ENCODE assay signal across 19 mouse cellular contexts in the genomic region with DNA sequence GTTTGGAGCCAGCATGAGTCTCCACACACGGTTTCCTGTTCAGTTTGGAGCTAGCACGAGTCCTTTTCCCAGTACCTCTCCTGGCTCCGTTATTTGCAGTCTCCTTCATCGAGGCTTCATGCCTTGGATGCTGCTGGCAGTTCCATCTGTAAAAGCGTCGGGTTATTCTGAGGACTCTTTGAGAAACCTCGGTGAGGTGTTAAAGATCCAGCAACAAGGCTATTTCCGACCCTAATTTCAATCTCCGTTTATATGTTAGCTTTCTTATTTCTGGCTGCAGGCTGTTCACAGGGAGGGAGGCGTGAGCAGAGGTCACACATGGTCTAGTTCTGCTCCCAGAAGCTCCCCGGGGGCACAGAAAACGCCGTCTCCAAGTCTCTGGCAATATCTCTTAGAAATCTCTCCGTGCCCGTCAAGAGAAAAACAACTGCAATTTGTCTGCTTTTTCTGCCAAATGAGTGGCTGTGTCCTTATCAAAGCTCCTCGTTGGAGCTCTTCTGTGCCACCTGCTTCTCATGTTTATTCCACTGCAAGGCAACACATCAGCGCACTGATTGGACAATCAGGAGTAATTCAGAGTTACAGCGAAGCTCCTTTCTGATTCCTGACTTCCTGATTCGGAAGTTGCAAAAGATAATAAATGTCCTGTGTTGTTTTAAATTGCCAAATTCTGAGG.
DNase-seq lines count a peak whose midpoint lies in the region; ATAC-seq and TF ChIP-seq lines count a peak whose summit lies in the region.
"Had no signal": no experiment of that assay in that cellular context is flagged by ENCODE, and none has a peak within 500 bp of the region (broad histone marks: within the 10 kb centered on the region; RNA-seq: fewer than 3 reads in every experiment).

No protein-coding gene starts in this region.

- TF ChIP-seq POLR2A in brain, embryonic 14.5 days (IDR thresholded peaks at IDR 0.05; ENCODE audit: borderline replicate concordance, extremely low read depth, insufficient read depth, insufficient read length, poor library complexity, severe bottlenecking), result no peak
- TF ChIP-seq POLR2A in thymus, adult 2 months (IDR thresholded peaks at IDR 0.05; ENCODE audit: control insufficient read depth, extremely low read depth, insufficient read depth, low read length, poor library complexity), result no peak

- H3K4me3 ChIP-seq in forebrain, embryonic 15.5 days, result no peak overlapping the region
- H3K4me3 ChIP-seq in forebrain, embryonic 10.5 days, result no peak overlapping the region
- H3K4me3 ChIP-seq in layer of hippocampus, adult 2 months, result no peak overlapping the region; the same call in 1 of the 2 replicates
- no peak overlapping the region for H3K4me3 ChIP-seq in forebrain, postnatal 0 days (ENCODE audit: low read depth, low read length)
- H3K4me3 ChIP-seq in thymus, adult 2 months (ENCODE audit: control insufficient read depth, insufficient read depth, low read length), result no peak overlapping the region
- H3K4me3 ChIP-seq: heart, embryonic 10.5 days; limb, embryonic 12.5 days; midbrain, embryonic 12.5 days had no signal

- H3K27ac ChIP-seq in forebrain, embryonic 15.5 days (replicated peaks), result peak overlapping the region; percentile 70
- H3K27ac ChIP-seq in forebrain, embryonic 10.5 days, result no peak overlapping the region
- peak overlapping the region; percentile 15; the same call in 1 of the 2 replicates for H3K27ac ChIP-seq in layer of hippocampus, adult 2 months
- peak overlapping the region; percentile 71 for H3K27ac ChIP-seq in forebrain, postnatal 0 days (ENCODE audit: low read depth, low read length)
- no peak overlapping the region for H3K27ac ChIP-seq in thymus, adult 2 months (ENCODE audit: control insufficient read depth, insufficient read depth, low read length)
- H3K27ac ChIP-seq: heart, embryonic 10.5 days; kidney, postnatal 0 days; limb, embryonic 12.5 days; liver, embryonic 14.5 days; midbrain, embryonic 12.5 days had no signal

- no peaks in the 10 kb centered on the region for H3K27me3 ChIP-seq in forebrain, embryonic 15.5 days
- no peaks in the 10 kb centered on the region for H3K27me3 ChIP-seq in forebrain, embryonic 10.5 days (ENCODE audit: poor library complexity, severe bottlenecking)
- H3K27me3 ChIP-seq in forebrain, postnatal 0 days (ENCODE audit: insufficient read depth, low read length), result no peaks in the 10 kb centered on the region
- H3K27me3 ChIP-seq in thymus, adult 2 months (ENCODE audit: control insufficient read depth, insufficient read depth, low read length), result no peaks in the 10 kb centered on the region
- H3K27me3 ChIP-seq: limb, embryonic 12.5 days; midbrain, embryonic 12.5 days had no signal

- H3K4me1 ChIP-seq in forebrain, embryonic 15.5 days, result peaks cover 9% of the 10 kb centered on the region
- 0 out of 2 replicates have a peak, but pooled peaks cover 4% of the 10 kb centered on the region for H3K4me1 ChIP-seq in forebrain, embryonic 10.5 days
- peaks cover 12% of the 10 kb centered on the region; the same call in 1 of the 2 replicates for H3K4me1 ChIP-seq in forebrain, postnatal 0 days (ENCODE audit: insufficient read depth)
- no peaks in the 10 kb centered on the region for H3K4me1 ChIP-seq in thymus, adult 2 months (replicated peaks; ENCODE audit: control insufficient read depth, insufficient read depth, low read length)
- H3K4me1 ChIP-seq: midbrain, embryonic 12.5 days had no signal

- peak overlapping the region; percentile 1; the same call in 1 of the 2 replicates for H3K4me2 ChIP-seq in forebrain, embryonic 15.5 days (replicated peaks)
- peak overlapping the region; percentile 27 for H3K4me2 ChIP-seq in forebrain, postnatal 0 days (ENCODE audit: low read depth)
- H3K4me2 ChIP-seq: limb, embryonic 12.5 days; midbrain, embryonic 12.5 days had no signal

- H3K36me3 ChIP-seq in forebrain, embryonic 15.5 days, result no peaks in the 10 kb centered on the region
- no peaks in the 10 kb centered on the region for H3K36me3 ChIP-seq in forebrain, embryonic 10.5 days (replicated peaks)
- no peaks in the 10 kb centered on the region for H3K36me3 ChIP-seq in forebrain, postnatal 0 days (ENCODE audit: insufficient read depth)
- no peaks in the 10 kb centered on the region for H3K36me3 ChIP-seq in thymus, adult 2 months (ENCODE audit: control insufficient read depth, insufficient read depth, low read length)
- H3K36me3 ChIP-seq: G1E; heart, embryonic 10.5 days; limb, embryonic 12.5 days; midbrain, embryonic 12.5 days had no signal

- peak overlapping the region; percentile 3; the same call in 1 of the 2 replicates for H3K9ac ChIP-seq in forebrain, embryonic 15.5 days (replicated peaks)
- H3K9ac ChIP-seq in forebrain, postnatal 0 days, result 0 out of 2 replicates have a peak overlapping the region, but pooled peaks have one; percentile 22
- H3K9ac ChIP-seq: limb, embryonic 12.5 days; liver, embryonic 14.5 days; midbrain, embryonic 12.5 days had no signal

- TF ChIP-seq CTCF in layer of hippocampus, adult 2 months (conservative IDR thresholded peaks at IDR 0.05), result no peak
- no peak for TF ChIP-seq CTCF in brain, embryonic 14.5 days (IDR thresholded peaks at IDR 0.05; ENCODE audit: borderline replicate concordance, extremely low read depth, insufficient read depth, insufficient read length)
- no peak for TF ChIP-seq CTCF in forebrain, postnatal 0 days (IDR thresholded peaks at IDR 0.05; ENCODE audit: low read depth)
- TF ChIP-seq CTCF in thymus, adult 2 months (IDR thresholded peaks at IDR 0.05; ENCODE audit: borderline replicate concordance, control insufficient read depth, extremely low read depth, insufficient read depth, low read length, poor library complexity), result no peak

- no peaks in the 10 kb centered on the region for H3K9me3 ChIP-seq in forebrain, embryonic 15.5 days
- H3K9me3 ChIP-seq in forebrain, embryonic 10.5 days, result no peaks in the 10 kb centered on the region
- H3K9me3 ChIP-seq in forebrain, postnatal 0 days (ENCODE audit: low read length), result no peaks in the 10 kb centered on the region
- H3K9me3 ChIP-seq: heart, embryonic 10.5 days; limb, embryonic 12.5 days; midbrain, embryonic 12.5 days had no signal

- DNase-seq in forebrain, embryonic 10.5 days (ENCODE audit: extremely low spot score, low spot score), result no peak
- no peak for DNase-seq in layer of hippocampus, adult 2 months (ENCODE audit: low spot score in 2 of 2)
- DNase-seq in layer of hippocampus, adult 18-20 months (ENCODE audit: low spot score in 2 of 2), result no peak
- peak; percentile 71 for DNase-seq in brain, embryonic 14.5 days (ENCODE audit: low read depth)
- DNase-seq in forebrain, postnatal 0 days, result peak; percentile 62
- DNase-seq in thymus, adult 2 months, result no peak
- DNase-seq: cerebellum, postnatal 14 days; gastrocnemius, postnatal 36 days; right cerebral cortex, postnatal 14 days; thymus, postnatal 14 days had no signal

- 53% methylated on average over 19 of the region's 19 CpGs for WGBS in forebrain, embryonic 15.5 days
- 76% methylated on average over 19 of the region's 19 CpGs for WGBS in forebrain, embryonic 10.5 days
- 32% methylated on average over 19 of the region's 19 CpGs for WGBS in forebrain, postnatal 0 days
- 72% methylated on average over 19 of the region's 19 CpGs for WGBS in thymus, adult 2 months

- ATAC-seq in forebrain, embryonic 15.5 days (replicated peaks), result no peak
- ATAC-seq in forebrain, postnatal 0 days, result peak; percentile 47; the same call in 1 of the 2 replicates
- ATAC-seq: CD4-positive, CD25-positive, alpha-beta regulatory T cell, adult 4 months; intestine, postnatal 0 days had no signal

Comparison
In these comparisons a context has a peak if more than half of its experiments do, and no peak if none do; other contexts are left out.
1. H3K27ac ChIP-seq: peak in forebrain, embryonic 15.5 days (single experiment), layer of hippocampus, adult 2 months (single experiment) and forebrain, postnatal 0 days (single experiment); none in forebrain, embryonic 10.5 days (single experiment) and thymus, adult 2 months (single experiment).
2. DNase-seq: peak in brain, embryonic 14.5 days (single experiment) and forebrain, postnatal 0 days (single experiment); none in forebrain, embryonic 10.5 days (single experiment), layer of hippocampus, adult 2 months (0 of 2), layer of hippocampus, adult 18-20 months (0 of 2) and thymus, adult 2 months (single experiment).